Mouse (Mus musculus) monocyte, adult 5-6 weeks (primary cell): Measurements from ENCODE around the gene Crcp. TPM values are rescaled to one million over a fixed set of nuclear protein-coding genes. Genes with fewer than 3 reads are reported as not detected.
A peak's percentile ranks its signal among the peaks of the same experiment; 100 is the strongest.

Experiments used
- ATAC-seq: fragments of 153-309, 156-312 bp; replicated peaks from 2 replicates; pipeline ENCODE4 v1.8.0; 2017; ENCODE audit warnings: mild to moderate bottlenecking; ENCODE audit not compliant: low TSS enrichment, insufficient number of reproducible peaks, severe bottlenecking, poor library complexity, low FRiP score
- total RNA-seq: library from RNA; stranded (forward); fragments of 200-1000, 200-491, 200-594 nt; gene quantifications from 3 replicates; pipeline ENCODE4 v1.2.3, GENCODE M21; 2017

Crcp gene
- total RNA-seq, 1 experiment from 2014 or later: 34.5 TPM

DNA sequence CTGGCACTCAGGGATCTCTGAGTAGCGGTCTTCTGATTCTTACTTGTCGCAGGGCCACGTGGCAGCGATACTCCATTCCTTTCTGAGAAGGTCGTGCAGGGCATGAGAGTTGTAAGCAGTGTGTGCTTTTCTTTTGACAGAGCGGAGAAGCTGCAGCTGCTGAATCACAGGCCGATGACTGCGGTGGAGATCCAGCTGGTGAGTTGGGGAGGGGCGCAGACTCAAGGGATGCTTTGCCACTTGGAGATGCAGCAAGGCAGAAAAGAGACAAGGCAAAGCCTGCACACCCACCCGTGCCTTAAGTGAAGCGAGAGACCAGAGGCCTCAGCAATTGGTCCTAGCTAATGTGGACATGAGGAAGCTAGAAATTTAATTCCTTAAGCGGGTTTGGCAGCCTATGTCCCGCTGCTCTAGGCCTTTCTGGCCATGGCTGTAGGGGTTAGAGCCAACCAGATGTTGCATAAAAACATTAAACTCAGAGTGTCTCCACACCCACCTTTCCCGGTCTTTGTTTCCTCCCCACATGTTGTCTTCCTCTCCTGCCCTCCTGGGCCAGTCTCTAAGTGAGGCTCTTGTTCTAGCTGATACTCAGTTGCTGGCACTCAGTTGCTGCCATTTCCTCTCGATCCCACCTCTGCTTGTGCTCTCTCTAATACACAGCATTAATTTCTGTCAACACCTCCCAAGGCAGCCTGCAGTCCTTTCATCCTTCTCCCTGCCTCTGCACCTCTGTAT lies 19.9 kb downstream of the Crcp start:
- no peak for ATAC-seq

DNA sequence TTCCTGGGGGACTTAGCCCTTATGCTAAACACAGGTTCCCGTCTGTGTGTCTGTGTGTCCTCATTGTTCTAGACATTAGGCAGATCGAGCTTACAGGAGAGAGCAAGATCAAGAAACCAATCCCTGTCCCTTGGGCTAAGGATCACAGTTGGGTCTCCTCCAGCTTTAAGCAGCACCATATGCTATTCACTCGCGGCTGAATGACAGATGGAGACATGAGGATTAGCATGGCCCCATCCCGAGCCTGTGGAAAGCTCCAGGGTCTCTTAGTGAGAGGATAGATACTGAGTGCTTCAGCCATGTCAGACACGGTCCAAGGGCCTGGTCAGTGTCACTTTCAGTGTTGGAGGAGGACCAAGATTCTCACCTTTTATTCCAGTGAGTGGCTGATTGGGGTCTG lies 21.3 kb downstream of the Crcp start:
- ATAC-seq: no peak

GRCm38 (mm10) chr5:130051073-130051860 lies 22.2 kb downstream of the Crcp start:
- ATAC-seq: no peak

DNA sequence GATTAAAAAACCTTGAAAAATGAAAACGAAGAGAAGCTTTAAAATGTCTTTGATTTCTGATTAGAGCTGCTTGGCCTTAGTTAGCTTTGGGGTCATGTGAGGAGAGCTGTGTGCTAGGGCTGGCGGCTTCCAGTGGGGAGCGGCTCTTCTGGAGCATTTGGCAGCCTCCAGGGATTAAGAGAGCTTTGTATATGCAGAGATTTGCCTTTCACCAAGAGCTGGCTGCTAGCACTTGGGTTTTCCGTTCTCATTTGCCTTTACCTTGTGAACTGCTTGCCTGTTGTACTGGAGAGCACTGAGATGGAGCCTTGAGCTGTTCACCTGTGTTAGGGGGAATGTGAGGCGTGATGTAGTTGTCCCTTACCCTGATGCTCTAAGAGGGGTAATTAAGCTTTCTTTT lies 23.4 kb downstream of the Crcp start:
- no peak for ATAC-seq

- no peak for ATAC-seq
These were observed 23.9 kb downstream of the Crcp start for GRCm38 (mm10) chr5:130052955-130053354.

- ATAC-seq: no peak
These were observed 26.6 kb downstream of the Crcp start for GRCm38 (mm10) chr5:130055688-130056087.

GRCm38 (mm10) chr5:130056303-130056702 lies 27.2 kb downstream of the Crcp start:
- ATAC-seq: no peak

- ATAC-seq: no peak
These were observed 30.6 kb downstream of the Crcp start for GRCm38 (mm10) chr5:130059413-130060328.

DNA sequence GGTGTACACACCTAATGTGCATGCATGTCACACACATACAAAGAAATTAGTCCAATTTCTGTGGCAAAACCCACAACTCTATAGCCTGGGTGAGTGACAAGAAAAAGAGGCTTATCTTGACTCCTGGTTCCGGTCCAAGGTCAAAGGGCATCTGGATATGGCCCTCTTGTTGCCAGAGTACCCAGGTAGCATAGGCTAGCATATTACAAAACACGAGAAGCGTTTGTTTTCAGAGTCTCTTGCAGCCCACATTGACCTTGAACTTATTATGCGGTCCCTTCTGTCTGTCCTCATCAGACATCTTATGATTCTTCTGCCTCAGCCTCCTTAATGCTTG lies 31.2 kb downstream of the Crcp start:
- no peak for ATAC-seq

DNA sequence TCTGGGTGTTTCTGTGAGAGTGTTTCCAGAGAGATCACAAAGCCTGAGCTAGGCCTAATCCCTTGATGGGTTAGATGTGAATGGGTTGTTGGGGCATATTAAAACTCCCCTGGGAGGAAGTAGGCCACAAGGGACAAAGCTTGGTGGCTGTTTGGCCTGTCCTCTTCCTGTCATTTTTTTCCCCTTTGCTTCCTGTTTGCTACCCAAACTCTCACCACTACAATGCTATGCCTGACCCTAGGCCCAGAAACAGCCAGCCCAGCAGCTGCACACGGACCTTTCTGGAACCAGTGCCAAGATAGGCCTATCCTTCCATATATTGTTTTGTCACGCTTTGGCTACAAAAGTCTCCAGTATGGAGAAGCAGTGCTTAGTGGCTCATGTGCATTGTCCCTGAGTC lies 33.0 kb downstream of the Crcp start:
- no peak for ATAC-seq

GRCm38 (mm10) chr5:130063760-130064159 lies 34.7 kb downstream of the Crcp start:
- peak; percentile 45; the same call in 1 of the 2 replicates for ATAC-seq

- ATAC-seq: 0 out of 2 replicates have a peak, but pooled peaks have one; percentile 43
These were observed 36.5 kb downstream of the Crcp start for GRCm38 (mm10) chr5:130065579-130065978.

DNA sequence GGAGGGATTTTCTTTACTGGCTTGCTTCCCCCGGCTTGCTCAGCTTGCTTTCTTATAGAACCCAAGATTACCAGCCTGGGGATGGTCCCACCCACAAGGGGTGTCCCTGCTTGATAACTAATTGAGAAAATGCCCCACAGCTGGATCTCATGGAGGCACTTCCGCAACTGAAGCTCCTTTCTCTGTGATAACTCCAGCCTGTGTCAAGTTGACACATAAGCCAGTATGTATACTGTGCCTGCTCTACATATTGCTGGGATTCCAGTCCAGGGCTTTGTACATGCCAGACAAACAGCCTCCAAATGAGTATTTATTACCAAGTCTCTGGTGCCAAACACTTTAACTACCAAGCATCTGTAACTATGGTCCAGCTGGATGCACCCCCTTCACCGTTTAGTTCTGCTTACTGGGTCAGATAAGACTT lies 38.8 kb downstream of the Crcp start:
- ATAC-seq: no peak

GRCm38 (mm10) chr5:130073026-130073425 lies 43.9 kb downstream of the Crcp start, which contains the start of gene Tpst1:
TSS of gene Tpst1 (plus strand) at chr5:130073326.
- no peak for ATAC-seq

DNA sequence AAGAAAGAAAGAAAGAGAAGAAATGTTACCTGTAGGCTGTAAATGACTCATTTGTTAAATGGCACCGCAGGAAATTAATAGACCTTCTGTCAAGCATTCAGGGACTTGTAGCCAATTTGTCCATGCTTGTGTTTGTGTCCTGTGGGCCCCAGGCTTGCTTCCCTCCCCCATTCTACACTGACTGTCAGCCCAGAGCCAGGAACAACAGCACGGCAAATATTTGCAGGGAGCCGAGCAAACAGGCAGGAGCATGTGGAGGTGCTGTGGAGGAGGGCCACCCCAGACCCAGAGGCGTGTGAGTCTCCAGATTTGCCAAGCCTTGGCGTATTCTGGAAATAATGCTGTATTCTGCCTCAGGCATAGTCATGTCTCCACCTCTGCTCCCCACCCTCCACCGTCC lies 45.4 kb downstream of the Crcp start:
- no peak for ATAC-seq

DNA sequence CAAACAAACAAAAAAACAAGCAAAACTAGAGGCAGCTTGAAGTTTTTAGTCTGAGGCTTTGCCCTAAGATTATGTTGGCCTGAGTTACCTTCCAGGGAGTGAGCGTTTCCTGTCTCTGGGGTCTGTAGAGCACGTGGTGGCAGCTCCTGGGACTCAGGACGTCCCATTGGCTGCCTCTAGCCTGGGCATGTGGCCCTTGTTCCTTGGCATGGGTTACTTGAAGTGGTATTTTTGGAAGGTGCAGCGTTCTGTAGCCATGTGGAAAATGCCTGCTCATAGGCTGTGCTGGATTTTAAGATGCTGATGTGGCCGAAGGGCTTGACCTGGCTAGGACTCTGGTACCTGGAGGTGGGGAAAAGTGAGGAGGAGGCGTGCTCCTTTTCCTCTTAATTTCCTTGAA lies 47.3 kb downstream of the Crcp start:
- no peak for ATAC-seq

DNA sequence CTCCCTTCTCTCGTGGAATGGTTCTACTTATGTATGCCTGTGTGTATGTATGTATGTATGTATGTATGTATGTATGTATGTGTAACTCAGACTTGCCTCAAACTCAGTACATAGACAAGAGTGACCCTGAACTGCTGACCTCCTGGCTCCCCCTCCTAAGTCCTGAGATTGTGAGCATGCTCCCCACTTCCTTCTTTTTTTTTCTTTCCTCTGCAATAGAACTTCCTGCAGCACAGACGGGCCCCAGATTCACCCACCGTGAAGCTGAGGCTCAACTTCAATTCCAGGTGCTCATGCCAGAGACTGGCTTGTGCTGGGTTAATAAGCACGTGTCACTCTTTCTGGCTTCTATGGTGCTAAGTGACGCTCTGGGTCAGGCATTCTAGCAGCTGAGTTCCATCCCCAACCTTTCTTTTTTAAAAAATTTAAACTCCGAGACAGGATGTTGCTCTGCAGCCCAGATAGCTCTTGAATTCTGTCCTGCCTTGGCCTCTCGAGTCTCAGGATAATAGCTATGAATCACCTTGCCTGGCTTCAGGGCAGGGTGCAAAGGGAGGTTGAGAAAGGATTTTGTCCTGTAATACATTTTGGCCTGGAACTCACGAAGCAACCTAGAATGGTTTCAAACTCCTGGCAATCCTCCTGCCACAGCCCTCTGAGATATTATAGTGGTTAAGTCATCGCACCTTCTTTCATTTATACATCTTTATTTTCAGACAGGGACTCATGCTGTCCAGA lies 49.2 kb downstream of the Crcp start:
- ATAC-seq: no peak

DNA sequence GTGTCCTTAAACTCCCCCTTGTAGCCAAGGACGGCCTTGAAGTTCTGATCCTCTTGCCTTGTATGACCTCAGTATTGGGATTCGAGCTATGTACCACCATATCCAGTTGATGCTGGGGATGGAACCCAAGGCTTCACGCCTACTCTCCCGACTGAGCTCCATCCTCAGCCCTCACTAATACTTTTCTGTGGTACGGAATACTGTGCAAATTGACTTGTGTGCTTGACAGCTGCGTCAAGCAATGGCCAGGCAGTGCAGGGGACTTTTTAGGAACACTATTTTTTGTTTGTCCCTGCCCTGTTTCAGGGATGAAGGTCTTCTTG lies 49.7 kb downstream of the Crcp start:
- no peak for ATAC-seq
